Comparison of ENCODE assay signal across 8 mouse cellular contexts in genomic region chr8:106011643-106011986, GRCm38 (mm10). TPM values are rescaled to one million over a fixed set of nuclear protein-coding genes. Genes with fewer than 3 reads are reported as not detected.
DNase-seq lines count a peak whose midpoint lies in the region; ATAC-seq and TF ChIP-seq lines count a peak whose summit lies in the region.

Ddx28 (minus strand) TSS chr8:106011882.

- peak within 1 kb of the TSS; percentile 79 to 95 for H3K4me3 ChIP-seq in ES-E14 (ENCODE audit: insufficient read depth in 1 of 2, low read depth in 1 of 2, low read length in 2 of 2, poor library complexity in 1 of 2, severe bottlenecking in 1 of 2)
- peak within 1 kb of the TSS; percentile 65 for H3K4me3 ChIP-seq in embryonic fibroblast, embryonic 13.5 days (ENCODE audit: insufficient read depth, low read length)
- peak within 1 kb of the TSS; percentile 98 for H3K4me3 ChIP-seq in intestine, embryonic 15.5 days (replicated peaks)
- peak within 1 kb of the TSS; percentile 91 for H3K4me3 ChIP-seq in midbrain, embryonic 13.5 days (replicated peaks)

- DNase-seq in heart, adult 8-10 months (ENCODE audit: low spot score): no peak
- DNase-seq in heart, postnatal 14 days: no peak
- DNase-seq in ES-E14 (ENCODE audit: low read depth, low spot score): no peak
- no peak for DNase-seq in T-cell, adult 2 months (ENCODE audit: low spot score)
- DNase-seq in spleen, adult 12 weeks (ENCODE audit: low spot score): no peak

- no peak for TF ChIP-seq CTCF in embryonic fibroblast, embryonic 13.5 days (IDR thresholded peaks at IDR 0.05; ENCODE audit: borderline replicate concordance, insufficient read depth, low read length)

- H3K4me2 ChIP-seq in intestine, embryonic 15.5 days (replicated peaks): peak within 1 kb of the TSS; percentile 98
- H3K4me2 ChIP-seq in midbrain, embryonic 13.5 days (replicated peaks): peak within 1 kb of the TSS; percentile 100

- H3K36me3 ChIP-seq in ES-E14 (ENCODE audit: control insufficient read depth, insufficient read depth, low read length, poor library complexity, severe bottlenecking): peaks cover 10% of the 10 kb centered on the region; the same call in 1 of the 2 replicates
- H3K36me3 ChIP-seq in intestine, embryonic 15.5 days: no peaks in the 10 kb centered on the region
- H3K36me3 ChIP-seq in midbrain, embryonic 13.5 days: peaks cover 17% of the 10 kb centered on the region

- H3K27me3 ChIP-seq in intestine, embryonic 15.5 days (replicated peaks): no peaks in the 10 kb centered on the region
- no peaks in the 10 kb centered on the region for H3K27me3 ChIP-seq in midbrain, embryonic 13.5 days

- H3K9me3 ChIP-seq in ES-E14 (ENCODE audit: control insufficient read depth, insufficient read depth, low read depth, low read length): no peaks in the 10 kb centered on the region
- H3K9me3 ChIP-seq in intestine, embryonic 15.5 days: no peaks in the 10 kb centered on the region
- no peaks in the 10 kb centered on the region for H3K9me3 ChIP-seq in midbrain, embryonic 13.5 days

- no peak for ATAC-seq in intestine, embryonic 15.5 days
- no peak for ATAC-seq in midbrain, embryonic 13.5 days

- in situ Hi-C loops in ES-E14 (cut with MboI; ENCODE audit: low sequenced_read_pairs in 2 of 2, unreplicated experiment in 2 of 2): no loop called here

- no peak within 1 kb of the TSS for H3K27ac ChIP-seq in ES-E14 (ENCODE audit: insufficient read depth, low read depth, low read length, poor library complexity, severe bottlenecking)
- peak within 1 kb of the TSS; percentile 20 for H3K27ac ChIP-seq in embryonic fibroblast, embryonic 13.5 days (ENCODE audit: insufficient read depth, low read length)
- H3K27ac ChIP-seq in intestine, embryonic 15.5 days: peak within 1 kb of the TSS; percentile 72
- H3K27ac ChIP-seq in midbrain, embryonic 13.5 days: peak within 1 kb of the TSS; percentile 61

- peak within 1 kb of the TSS; percentile 84 for H3K9ac ChIP-seq in ES-E14 (ENCODE audit: insufficient read depth, low read depth, low read length, poor library complexity, severe bottlenecking)
- H3K9ac ChIP-seq in intestine, embryonic 15.5 days: peak within 1 kb of the TSS; percentile 85
- peak within 1 kb of the TSS; percentile 90 for H3K9ac ChIP-seq in midbrain, embryonic 13.5 days (replicated peaks)

- no peak for TF ChIP-seq POLR2A in embryonic fibroblast, embryonic 13.5 days (IDR thresholded peaks at IDR 0.05; ENCODE audit: low read depth, low read length)

- 0% methylated on average over 6 of the region's 6 CpGs for WGBS in intestine, embryonic 15.5 days
- WGBS in midbrain, embryonic 13.5 days: 5% methylated on average over 6 of the region's 6 CpGs

- peaks cover 0 to 2% of the 10 kb centered on the region in 2 experiments; a peak in 1 of 4 replicates for H3K4me1 ChIP-seq in ES-E14 (ENCODE audit: control insufficient read depth in 2 of 2, insufficient read depth in 2 of 2, low read length in 2 of 2, poor library complexity in 1 of 2)
- peaks cover 9% of the 10 kb centered on the region for H3K4me1 ChIP-seq in embryonic fibroblast, embryonic 13.5 days (ENCODE audit: control insufficient read depth, insufficient read depth, low read length)
- peaks cover 9% of the 10 kb centered on the region for H3K4me1 ChIP-seq in intestine, embryonic 15.5 days (replicated peaks)
- peaks cover 19% of the 10 kb centered on the region for H3K4me1 ChIP-seq in midbrain, embryonic 13.5 days (replicated peaks)

- intact Hi-C loops in heart, postnatal 14 days (cut with DNase I): loop anchor here (2.0 to 5.0 kb wide), 2 partner anchors 111 to 304 kb away; partner anchors contain the start of genes 4933405L10Rik, Enkd1 and Pskh1

TF ChIP-seq in ES-E14, 5 proteins besides CTCF, POLR2A, EP300 and RAD21:
- TF ChIP-seq HCFC1 (IDR thresholded peaks at IDR 0.05; ENCODE audit: borderline replicate concordance, insufficient read depth, low read length) (no peak), MAFK (IDR thresholded peaks at IDR 0.05; ENCODE audit: insufficient read depth, low read depth, low read length) (no peak), ZC3H11A (IDR thresholded peaks at IDR 0.05; ENCODE audit: borderline replicate concordance, low read depth, low read length) (no peak), ZNF384 (IDR thresholded peaks at IDR 0.05; ENCODE audit: low read depth, low read length) (no peak), CHD2 (IDR thresholded peaks at IDR 0.05; ENCODE audit: low read depth, low read length) (no peak)
TF ChIP-seq in ES-E14: peak in this region for 0.

RNA-seq across cellular contexts. Expression of gene Ddx28, which starts in this region (rescaled TPM):
- 10 to 100 TPM; 11.0 to 12.4 (median 11.2) TPM for total RNA-seq in heart, adult 8-10 months (2022)
- 1 to 10 TPM; 9.5 to 9.9 TPM for total RNA-seq in heart, postnatal 14 days (2021)
- 31.5 and 41.5 TPM in 2 replicates for total RNA-seq in ES-E14 (2012; rRNA removed)
- polyA plus RNA-seq in embryonic fibroblast, embryonic 13.5 days (2011; ENCODE audit: insufficient read length, low read depth, missing spikeins): 7.3 and 8.8 TPM in 2 replicates
- 14.2 and 15.5 TPM in 2 replicates for polyA plus RNA-seq in intestine, embryonic 15.5 days (2015; fragmentation: Nextera tagmentation; extraction: Ambion mirVana)
- polyA plus RNA-seq in midbrain, embryonic 13.5 days (2015; fragmentation: Nextera tagmentation; extraction: Ambion mirVana): 19.1 and 20.6 TPM in 2 replicates
